Mouse (Mus musculus) megakaryocyte, embryonic 14.5 days (primary cell): ENCODE measurements around the gene Pla2g4b. TPM values are rescaled to one million over a fixed set of nuclear protein-coding genes. Genes with fewer than 3 reads are reported as not detected.

Experiments
- H3K27me3 ChIP-seq: replicated peaks from 2 replicates; pipeline ENCODE3; 2012; ENCODE audit warnings: inconsistent platforms
- H3K36me3 ChIP-seq: replicated peaks from 2 replicates; pipeline ENCODE3; 2012; ENCODE audit warnings: low read length, inconsistent platforms, mixed read lengths
- H3K4me1 ChIP-seq: 2 replicates; pipeline ENCODE4 v1.6.1; 2012; ENCODE audit warnings: inconsistent platforms
- H3K4me3 ChIP-seq: replicated peaks from 2 replicates; pipeline ENCODE3; 2012; ENCODE audit warnings: moderate library complexity, mild to moderate bottlenecking, inconsistent platforms
- H3K9me3 ChIP-seq: 2 replicates; pipeline ENCODE4 v1.6.1; 2012; ENCODE audit warnings: inconsistent platforms
- FLI1 ChIP-seq: IDR thresholded peaks from 2 replicates; pipeline ENCODE4 v1.6.1; 2012; ENCODE audit warnings: low read length, inconsistent platforms, mixed read lengths
- GATA1 ChIP-seq: IDR thresholded peaks from 3 replicates; pipeline ENCODE4 v1.6.1; 2012; ENCODE audit warnings: mixed read lengths, low read length, inconsistent platforms, borderline replicate concordance
- polyA plus RNA-seq: library from polyadenylated mRNA; stranded (reverse); fragments of >175 nt; gene quantifications from 2 replicates; pipeline ENCODE4 v1.2.3, GENCODE M21; 2012; ENCODE audit warnings: low replicate concordance; ENCODE audit not compliant: insufficient read depth

The Pla2g4b gene
- polyA plus RNA-seq, 1 experiment: 0.34 TPM

DNA sequence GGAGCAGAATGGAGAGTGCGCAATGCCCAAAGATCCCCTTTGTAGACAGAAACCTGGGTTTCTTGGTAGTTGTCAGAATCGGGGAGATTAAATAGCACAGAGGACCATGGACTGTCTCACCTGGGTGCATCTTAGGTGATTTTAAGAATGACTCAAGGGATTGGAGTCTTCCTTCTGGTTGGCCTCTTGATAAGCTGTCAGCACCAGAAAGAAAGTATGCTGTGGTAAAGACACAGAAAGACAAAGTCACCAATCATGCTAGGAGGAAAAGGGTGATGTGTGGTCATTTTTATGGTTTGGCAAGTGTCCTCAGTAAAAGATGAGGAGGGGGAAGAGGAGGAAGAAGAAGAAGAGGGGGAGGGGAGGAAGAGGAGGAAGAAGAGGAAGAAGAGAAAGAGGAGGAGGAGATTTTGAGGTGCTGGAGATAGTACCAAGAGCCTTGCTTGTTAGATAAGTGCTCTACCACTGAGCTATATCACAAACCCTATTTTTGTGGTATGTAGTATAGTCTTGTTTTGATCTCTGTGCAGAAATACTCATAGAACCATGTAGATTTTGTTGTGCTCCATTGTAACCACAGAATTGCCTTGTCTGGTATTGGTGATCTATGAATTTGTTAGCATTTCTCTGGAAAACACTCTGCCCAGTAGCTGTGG lies 19.3 kb upstream of the Pla2g4b start:
- no peaks in the 10 kb centered on the region for H3K9me3 ChIP-seq
- H3K36me3 ChIP-seq: peaks cover 58% of the 10 kb centered on the region
- TF ChIP-seq FLI1: no peak
- no peak for TF ChIP-seq GATA1
- peaks cover 24% of the 10 kb centered on the region for H3K4me1 ChIP-seq
- peaks cover 7% of the 10 kb centered on the region for H3K27me3 ChIP-seq
- H3K4me3 ChIP-seq: no peak overlapping the region

DNA sequence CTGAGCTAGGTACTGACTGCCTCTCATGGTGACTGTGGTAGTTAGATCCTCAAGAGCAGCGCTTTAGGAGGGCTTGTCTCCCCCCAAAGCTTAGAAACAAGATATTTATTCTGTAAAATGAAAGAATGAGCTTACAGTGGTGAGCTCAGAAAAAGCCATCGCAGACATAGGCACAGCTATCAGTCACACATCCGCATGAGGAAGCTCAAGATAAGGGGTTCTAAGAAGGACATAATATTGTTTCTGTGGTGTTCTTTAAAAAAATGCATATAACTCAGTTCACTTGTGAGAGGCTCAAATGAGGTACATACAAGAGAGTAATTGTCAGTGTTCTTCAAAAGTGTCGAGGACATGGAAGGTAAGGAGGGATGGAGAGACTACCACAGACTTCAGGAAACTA lies 17.3 kb upstream of the Pla2g4b start:
- Histone ChIP-seq H3K4me3 (no peak overlapping the region), H3K27me3 (peaks cover 10% of the 10 kb centered on the region), H3K36me3 (peaks cover 73% of the 10 kb centered on the region), H3K9me3 (no peaks in the 10 kb centered on the region), H3K4me1 (peaks cover 31% of the 10 kb centered on the region)
- no peak for TF ChIP-seq GATA1
- no peak for TF ChIP-seq FLI1

- Histone ChIP-seq H3K4me1 (peaks cover 31% of the 10 kb centered on the region), H3K27me3 (peaks cover 10% of the 10 kb centered on the region), H3K4me3 (no peak overlapping the region), H3K36me3 (peaks cover 88% of the 10 kb centered on the region), H3K9me3 (no peaks in the 10 kb centered on the region)
- TF ChIP-seq GATA1: no peak
- no peak for TF ChIP-seq FLI1
Observed at GRCm38 (mm10) chr2:120017599-120017998, 15.6 kb upstream of the Pla2g4b start.

DNA sequence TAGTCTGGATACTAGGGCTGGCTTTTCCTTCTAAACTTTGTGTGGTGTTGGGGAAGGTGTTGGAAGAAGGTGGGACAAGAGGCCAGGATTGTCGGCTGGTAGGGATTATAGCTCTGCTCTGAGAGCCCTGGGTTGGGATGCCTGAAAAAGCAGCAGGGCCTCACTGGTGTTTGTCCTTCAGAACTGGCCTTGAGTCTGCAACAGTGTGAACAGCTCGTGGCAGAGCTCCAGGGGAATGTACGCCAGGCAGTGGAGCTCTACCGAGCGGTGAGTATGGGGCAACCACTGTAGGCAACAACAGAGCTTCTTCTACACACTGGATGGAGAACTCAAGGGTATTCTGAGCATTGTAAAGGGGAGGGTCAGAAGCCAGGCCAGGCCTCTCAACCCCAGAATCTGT lies 8.9 kb upstream of the Pla2g4b start:
- H3K27me3 ChIP-seq: no peaks in the 10 kb centered on the region
- peaks cover 25% of the 10 kb centered on the region for H3K4me1 ChIP-seq
- H3K9me3 ChIP-seq: no peaks in the 10 kb centered on the region
- H3K36me3 ChIP-seq: peaks cover 66% of the 10 kb centered on the region
- no peak overlapping the region for H3K4me3 ChIP-seq
- no peak for TF ChIP-seq GATA1

- TF ChIP-seq GATA1 (no peak), FLI1 (0 out of 2 replicates have a peak, but pooled peaks have one; percentile 34)
Observed at GRCm38 (mm10) chr2:120026984-120027949, 6.0 kb upstream of the Pla2g4b start, which contains the start of the genes Jmjd7 and Gm28042. Jmjd7 (plus strand) TSS chr2:120027483. Gm28042 (plus strand) TSS chr2:120027493.

DNA sequence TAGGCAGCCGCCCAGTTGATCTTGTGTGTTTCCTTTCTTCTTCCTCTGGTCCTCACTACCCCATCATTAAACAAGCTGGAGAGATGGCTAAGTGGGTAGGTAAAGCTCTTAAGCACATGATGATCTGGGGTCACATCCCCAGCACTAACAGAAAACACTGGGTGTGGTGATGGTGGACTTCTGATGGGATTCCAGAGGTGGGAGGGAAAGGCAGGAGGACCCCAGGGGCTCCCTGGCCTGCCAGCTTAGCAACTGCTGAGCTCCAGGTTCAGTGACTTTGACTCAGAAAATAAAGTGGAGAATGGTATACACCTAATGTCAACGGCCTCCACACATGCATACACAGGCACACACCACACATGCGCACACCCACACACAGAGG lies 5.3 kb upstream of the Pla2g4b start:
- H3K36me3 ChIP-seq: peaks cover 42% of the 10 kb centered on the region

More at GRCm38 (mm10) chr2:120026984-120027949, 6.0 kb upstream of the Pla2g4b start, which contains the start of the genes Jmjd7 and Gm28042:
- peak within 1 kb of the TSS; percentile 93 for H3K4me3 ChIP-seq
- no peaks in the 10 kb centered on the region for H3K9me3 ChIP-seq
- H3K4me1 ChIP-seq: peaks cover 27% of the 10 kb centered on the region
- peaks cover 48% of the 10 kb centered on the region for H3K36me3 ChIP-seq
- H3K27me3 ChIP-seq: peaks cover 7% of the 10 kb centered on the region

DNA sequence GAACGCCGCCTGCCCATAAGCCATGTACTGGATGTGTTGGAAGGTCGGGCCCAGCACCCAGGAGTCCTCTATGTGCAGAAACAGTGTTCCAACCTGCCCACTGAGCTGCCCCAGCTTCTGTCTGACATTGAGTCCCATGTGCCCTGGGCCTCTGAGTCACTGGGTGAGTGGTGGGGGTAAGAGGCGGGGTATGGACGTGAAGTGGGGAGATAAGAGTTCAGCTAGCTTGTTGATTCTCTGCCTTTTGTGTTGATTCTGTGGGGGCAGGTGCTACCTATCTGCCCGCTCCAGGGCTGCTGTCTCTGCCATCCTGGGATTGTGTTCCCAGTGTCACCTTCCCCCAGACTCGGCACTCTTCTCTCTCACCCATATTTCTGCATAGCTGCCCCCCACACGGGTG lies 2.8 kb upstream of the Pla2g4b start:
- peaks cover 25% of the 10 kb centered on the region for H3K27me3 ChIP-seq
- H3K4me3 ChIP-seq: no peak overlapping the region
- no peak for TF ChIP-seq FLI1
- no peak for TF ChIP-seq GATA1
- H3K4me1 ChIP-seq: peaks cover 27% of the 10 kb centered on the region
- H3K36me3 ChIP-seq: peaks cover 18% of the 10 kb centered on the region
- H3K9me3 ChIP-seq: no peaks in the 10 kb centered on the region

More for the DNA sequence above, 5.3 kb upstream of the Pla2g4b start:
- peaks cover 7% of the 10 kb centered on the region for H3K27me3 ChIP-seq
- H3K4me3 ChIP-seq: peak overlapping the region; percentile 93
- no peaks in the 10 kb centered on the region for H3K9me3 ChIP-seq
- H3K4me1 ChIP-seq: peaks cover 27% of the 10 kb centered on the region
- TF ChIP-seq GATA1 (no peak), FLI1 (no peak)

DNA sequence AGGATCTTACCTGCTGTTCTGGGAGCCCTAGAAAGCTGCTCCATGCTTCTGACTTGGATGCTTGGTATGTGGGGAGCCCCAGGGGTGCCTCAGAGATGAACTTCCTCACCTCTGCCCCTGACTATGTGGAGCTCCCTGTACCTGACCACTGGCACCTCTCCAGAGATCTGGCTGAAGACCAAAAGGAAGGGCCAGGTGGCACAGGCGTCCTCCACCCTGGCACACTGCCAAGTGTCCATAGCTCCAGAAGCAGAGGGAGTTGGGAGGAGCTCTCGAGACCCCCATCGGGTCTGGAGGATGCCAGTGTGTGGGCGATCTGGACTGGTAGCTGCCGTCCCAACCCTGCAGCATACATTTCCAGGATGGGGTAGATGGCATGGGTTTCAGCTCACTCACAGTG lies 509 bp downstream of the Pla2g4b start:
- Histone ChIP-seq H3K27me3 (peaks cover 37% of the 10 kb centered on the region), H3K4me3 (no peak overlapping the region), H3K9me3 (no peaks in the 10 kb centered on the region), H3K36me3 (peaks cover 11% of the 10 kb centered on the region), H3K4me1 (peaks cover 12% of the 10 kb centered on the region; the same call in 1 of the 2 replicates)
- TF ChIP-seq GATA1 (no peak), FLI1 (no peak)

GRCm38 (mm10) chr2:120037744-120038143 lies 4.5 kb downstream of the Pla2g4b start:
- Histone ChIP-seq H3K27me3 (peaks cover 45% of the 10 kb centered on the region), H3K36me3 (peaks cover 3% of the 10 kb centered on the region), H3K4me3 (no peak overlapping the region), H3K4me1 (peaks cover 5% of the 10 kb centered on the region; the same call in 1 of the 2 replicates), H3K9me3 (no peaks in the 10 kb centered on the region)
- TF ChIP-seq FLI1: no peak
- no peak for TF ChIP-seq GATA1

DNA sequence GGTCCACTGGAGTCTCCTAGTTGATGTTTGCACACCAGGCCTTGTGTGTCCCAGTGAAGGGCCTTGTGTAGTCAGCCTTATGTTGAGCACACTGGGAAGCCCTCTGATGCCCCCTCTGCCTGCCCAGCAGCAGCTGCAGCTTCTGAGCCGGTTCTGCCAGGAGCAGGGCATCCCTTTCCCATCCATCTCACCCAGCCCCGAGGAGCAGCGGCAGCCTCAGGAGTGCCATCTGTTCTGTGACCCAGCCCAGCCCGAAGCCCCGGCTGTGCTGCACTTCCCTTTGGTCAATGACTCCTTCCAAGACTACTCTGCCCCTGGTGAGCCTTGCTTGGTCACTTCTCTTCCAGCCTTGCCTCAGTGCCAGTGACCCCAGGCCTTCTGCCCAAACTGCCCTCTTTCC lies 7.8 kb downstream of the Pla2g4b start:
- TF ChIP-seq GATA1 (no peak), FLI1 (no peak)
- peaks cover 45% of the 10 kb centered on the region for H3K27me3 ChIP-seq
- no peaks in the 10 kb centered on the region for H3K9me3 ChIP-seq
- peaks cover 9% of the 10 kb centered on the region; the same call in 1 of the 2 replicates for H3K4me1 ChIP-seq
- no peak overlapping the region for H3K4me3 ChIP-seq
- peaks cover 3% of the 10 kb centered on the region for H3K36me3 ChIP-seq
